Mouse (Mus musculus): ENCODE data around the gene Frmd4a. TPM values are rescaled to one million over a fixed set of nuclear protein-coding genes. Genes with fewer than 3 reads are reported as not detected.
A peak's percentile ranks its signal among the peaks of the same experiment; 100 is the strongest.

Frmd4a gene
- total RNA-seq, 2 experiments from 2014 or later = 55.4 to 60.9 TPM

DNA sequence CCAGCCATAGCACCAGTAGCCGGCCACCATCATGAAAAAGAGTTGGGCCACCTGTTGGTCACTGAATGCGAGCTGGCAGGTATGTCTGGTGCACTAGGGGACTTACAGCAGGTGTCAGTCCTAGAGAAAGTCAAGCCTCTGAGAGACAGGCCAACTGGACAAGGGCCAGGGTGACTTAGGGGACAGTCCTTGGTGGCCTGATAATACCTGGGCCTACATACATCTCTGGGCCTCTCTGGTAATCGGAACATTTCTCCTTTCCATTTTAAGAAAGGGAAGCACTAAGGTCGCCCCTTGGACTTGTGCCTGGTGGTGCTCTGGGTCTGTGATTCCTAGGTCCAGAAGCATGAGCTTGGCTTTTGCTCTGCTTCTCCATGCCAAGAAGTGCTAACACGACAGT, 459.1 kb downstream of the Frmd4a start:
- DNase-seq (ENCODE audit: low spot score in 2 of 2) = no peak

DNA sequence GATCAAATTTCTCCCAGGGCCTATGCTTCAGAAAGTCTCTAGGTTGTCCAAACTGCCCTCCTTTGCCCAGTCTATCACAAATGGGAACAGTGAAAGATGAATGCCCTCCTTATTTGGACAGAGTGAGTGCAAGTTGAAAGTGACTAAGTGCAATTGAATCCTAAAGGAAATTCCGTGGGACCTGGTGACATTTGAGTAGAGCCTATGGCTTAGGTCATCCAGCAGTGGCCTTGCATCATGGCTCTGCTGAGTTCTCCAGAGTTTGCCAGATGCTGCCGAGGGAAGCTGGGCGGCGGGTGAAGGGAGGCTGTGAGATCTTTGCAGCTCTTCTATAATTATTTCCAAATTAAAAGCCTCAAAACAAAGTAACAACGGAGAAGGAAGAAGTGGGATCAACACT, 459.8 kb downstream of the Frmd4a start:
- DNase-seq (ENCODE audit: low spot score in 2 of 2) = no peak

- no peak for DNase-seq (ENCODE audit: low spot score in 2 of 2)
These were observed 462.7 kb downstream of the Frmd4a start for GRCm38 (mm10) chr2:4480180-4480579.

DNA sequence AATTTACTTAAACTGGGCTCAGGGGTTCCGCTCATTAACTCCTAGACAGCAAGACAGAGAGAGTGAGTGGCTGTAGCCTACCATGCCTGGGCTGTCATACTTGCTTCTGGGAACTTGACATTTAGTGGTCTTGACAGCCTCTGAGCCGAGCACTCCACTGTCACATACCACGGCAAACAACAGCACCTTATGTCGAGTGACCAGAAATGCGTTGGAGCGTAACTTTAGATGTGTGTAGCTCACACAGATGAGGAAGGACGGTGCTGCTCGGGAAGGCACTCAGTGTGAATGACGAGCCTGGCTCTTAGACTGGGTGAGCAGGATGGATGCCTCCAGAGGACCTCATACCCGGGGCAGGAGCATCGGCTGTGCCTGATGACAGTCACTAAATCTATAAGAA, 463.6 kb downstream of the Frmd4a start:
- no peak for DNase-seq (ENCODE audit: low spot score in 2 of 2)

- peak; percentile 33 to 82 for DNase-seq (ENCODE audit: low spot score in 2 of 2)
These were observed 468.7 kb downstream of the Frmd4a start for GRCm38 (mm10) chr2:4486185-4486584.

DNA sequence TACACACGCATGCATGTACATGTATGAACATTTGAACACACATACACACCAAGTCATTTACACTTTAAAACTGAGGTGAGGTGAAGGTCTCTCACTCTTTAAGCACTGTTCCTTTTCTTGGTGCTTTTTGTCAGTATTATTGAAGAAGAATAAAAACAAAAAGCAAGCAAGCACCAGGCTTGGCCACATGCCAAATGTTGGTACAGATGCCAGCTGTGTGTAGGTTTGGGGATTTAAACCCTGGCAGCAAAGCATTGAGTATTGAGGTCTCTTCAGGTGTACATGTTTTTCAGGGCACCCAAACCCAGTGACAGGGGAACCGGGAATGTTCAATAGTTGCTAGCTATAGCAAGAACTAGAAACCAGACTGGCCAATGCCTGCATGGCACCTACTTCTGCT, 469.8 kb downstream of the Frmd4a start:
- DNase-seq (ENCODE audit: low spot score in 2 of 2) = no peak

DNA sequence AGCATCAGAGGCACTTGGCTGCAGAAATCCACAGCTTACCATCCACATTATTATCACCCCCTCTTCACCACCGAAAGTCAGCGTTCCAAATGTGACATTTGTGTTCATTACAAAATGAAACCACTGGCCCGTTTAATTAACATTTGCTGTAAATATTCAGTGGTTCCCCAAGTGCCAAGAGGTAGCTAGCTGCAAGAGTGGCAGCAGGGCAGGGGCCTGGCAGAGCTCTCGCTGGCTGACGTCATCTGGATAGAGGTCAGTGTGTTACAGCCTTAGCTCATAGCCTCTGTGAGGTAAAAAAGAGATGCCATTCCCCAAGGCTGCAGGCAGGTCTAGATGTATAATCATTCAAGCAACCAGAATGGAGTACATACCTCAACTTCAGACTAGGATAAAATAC, 473.3 kb downstream of the Frmd4a start:
- no peak for DNase-seq (ENCODE audit: low spot score in 2 of 2)

DNA sequence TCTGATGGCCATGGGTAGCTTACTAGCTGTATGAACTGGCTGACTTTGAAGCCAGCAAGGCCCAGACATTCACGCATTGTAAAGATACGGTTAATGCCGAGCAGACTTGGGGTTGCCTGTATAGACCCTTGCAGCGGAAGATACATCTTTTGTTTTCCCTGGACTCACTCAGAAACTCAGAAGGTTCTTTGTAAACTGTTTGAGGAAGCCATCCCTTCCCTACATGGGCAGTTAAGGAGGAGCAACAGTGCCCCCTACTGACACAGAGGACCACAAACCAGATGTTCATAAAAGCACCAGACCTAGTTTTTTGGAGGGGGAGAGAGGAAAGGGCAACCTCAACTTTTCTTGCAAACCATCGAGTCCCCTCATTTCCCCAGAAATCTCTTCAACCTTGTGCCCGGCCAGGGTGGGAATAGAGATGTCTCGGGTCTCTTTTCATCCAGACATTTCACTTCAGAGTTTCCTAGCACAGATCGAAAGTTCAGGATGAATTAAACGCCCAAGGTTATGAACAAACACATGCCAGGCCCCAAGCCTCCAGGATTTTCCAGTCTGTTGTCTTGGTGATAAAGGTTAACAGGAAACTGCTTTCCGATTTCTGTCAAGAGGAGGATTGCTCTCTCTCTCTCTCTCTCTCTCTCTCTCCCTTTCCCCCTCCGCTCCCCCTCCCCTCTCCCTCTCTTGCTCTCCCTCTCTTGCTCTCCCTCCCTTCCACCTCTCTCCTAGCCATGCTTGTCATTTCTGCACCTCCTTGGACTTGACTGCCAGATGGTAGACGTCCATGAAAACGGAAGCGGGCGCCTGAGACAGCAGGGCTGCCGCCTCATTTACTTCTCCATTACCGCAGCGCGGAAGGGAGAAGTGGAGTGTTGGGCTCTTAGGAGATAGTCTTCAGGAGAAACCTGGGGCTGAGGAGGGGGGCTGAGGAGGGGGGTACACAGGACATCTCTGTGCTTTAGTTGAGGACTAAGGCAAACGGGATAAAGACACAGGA, 475.3 kb downstream of the Frmd4a start:
- DNase-seq (ENCODE audit: low spot score in 2 of 2) = peak; percentile 55 to 87

DNA sequence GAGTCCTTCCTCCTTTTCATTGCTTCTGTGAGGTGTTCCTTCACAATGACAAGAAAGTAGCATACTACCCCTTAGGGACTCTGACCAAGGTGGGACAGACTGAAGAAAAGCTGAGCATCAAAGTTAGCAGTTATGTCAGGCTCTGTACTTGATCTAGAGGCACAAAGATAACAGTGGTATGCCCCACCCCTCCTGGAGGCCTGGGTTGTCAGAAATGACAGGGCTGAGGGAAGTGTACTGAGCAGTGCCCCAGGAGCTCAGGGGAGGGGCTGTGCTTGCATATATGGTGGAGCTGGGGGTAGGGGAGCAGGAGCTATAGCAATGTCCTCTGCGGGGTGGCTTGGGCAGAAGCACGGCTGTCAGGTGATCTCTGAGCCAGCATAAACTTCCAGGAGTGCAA, 477.0 kb downstream of the Frmd4a start:
- DNase-seq (ENCODE audit: low spot score in 2 of 2) = no peak

DNA sequence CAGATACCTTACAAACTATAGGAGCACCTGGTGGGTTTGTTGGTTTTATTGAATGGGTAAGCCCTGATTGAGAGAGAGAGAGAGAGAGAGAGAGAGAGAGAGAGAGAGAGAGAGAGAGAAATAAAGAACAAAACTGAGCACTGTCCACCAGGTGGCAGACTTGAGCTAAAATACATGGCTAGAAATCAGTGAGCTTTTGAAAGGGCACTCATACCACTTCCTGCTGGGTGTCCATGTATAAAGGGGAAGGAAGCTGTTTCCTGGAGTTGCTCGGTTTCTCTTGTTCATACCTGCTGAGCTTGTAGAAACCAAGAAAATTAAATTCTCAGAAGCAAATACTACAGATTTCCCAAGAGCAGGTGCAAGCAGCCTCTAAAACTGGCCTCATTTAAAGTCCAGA, 481.7 kb downstream of the Frmd4a start:
- DNase-seq (ENCODE audit: low spot score in 2 of 2) = peak in 1 of 2 experiments; percentile 71

DNA sequence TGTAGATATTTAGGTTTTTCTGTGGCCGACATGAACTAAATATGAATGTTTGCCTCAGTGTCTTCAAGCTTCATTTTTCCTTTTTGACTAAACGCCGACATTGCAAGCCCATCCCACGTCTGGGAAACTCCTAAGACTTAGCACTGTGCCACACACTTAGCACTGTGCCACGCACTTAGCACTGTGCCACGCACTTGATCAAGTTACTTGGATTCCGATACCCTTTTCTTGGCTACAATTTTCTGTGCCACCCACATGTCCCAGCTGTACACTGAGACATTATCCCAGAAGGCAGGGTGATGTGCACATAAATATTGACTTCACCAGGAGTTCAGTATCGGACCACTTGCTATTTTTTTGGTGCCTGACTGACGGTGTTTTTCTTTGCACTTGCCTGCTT, 482.4 kb downstream of the Frmd4a start:
- peak; percentile 56 to 79 for DNase-seq (ENCODE audit: low spot score in 2 of 2)

DNA sequence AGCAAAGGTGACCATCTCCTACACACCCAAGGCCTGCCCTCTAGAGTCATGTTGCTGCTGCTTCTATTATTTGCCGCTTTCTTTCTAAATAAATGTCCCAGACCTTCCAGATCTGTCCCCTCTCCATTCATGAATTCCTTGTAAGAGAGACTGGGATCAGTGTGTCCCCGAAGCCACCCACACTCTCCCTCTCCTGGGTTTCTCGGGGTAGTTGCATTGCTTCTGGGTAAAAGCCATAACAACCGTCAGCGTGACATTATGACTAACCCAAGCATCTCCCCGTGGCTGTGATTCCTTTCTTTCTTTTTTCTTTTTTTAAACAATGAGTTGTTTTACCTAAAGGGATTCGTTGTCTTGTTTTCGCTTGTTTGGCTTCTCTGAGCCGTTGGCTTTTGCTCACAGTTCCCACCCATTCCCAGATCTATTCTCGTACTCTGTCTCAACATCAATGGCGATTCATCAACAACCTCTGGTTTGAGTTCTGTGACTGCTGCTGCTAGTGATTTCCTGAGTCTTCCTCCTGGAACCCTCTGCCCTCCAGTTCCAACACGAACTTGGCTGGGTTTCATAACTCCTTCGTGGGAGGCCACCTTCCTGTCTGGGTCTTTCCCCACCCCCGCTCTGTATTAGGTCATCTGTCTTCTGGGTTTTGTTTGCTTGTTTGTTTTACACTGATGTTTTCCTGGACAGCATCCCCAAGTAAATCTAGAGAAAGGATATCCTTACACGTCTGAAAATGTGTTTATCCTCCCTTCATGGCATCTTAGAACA, 483.9 kb downstream of the Frmd4a start:
- no peak for DNase-seq (ENCODE audit: low spot score in 2 of 2)

GRCm38 (mm10) chr2:4504413-4504812, 486.9 kb downstream of the Frmd4a start:
- DNase-seq (ENCODE audit: low spot score in 2 of 2) = peak; percentile 33 to 65

GRCm38 (mm10) chr2:4505695-4506094, 488.2 kb downstream of the Frmd4a start:
- no peak for DNase-seq (ENCODE audit: low spot score in 2 of 2)

- DNase-seq (ENCODE audit: low spot score in 2 of 2) = no peak
These were observed 489.1 kb downstream of the Frmd4a start for GRCm38 (mm10) chr2:4506659-4507058.

GRCm38 (mm10) chr2:4507887-4508615, 490.5 kb downstream of the Frmd4a start:
- DNase-seq (ENCODE audit: low spot score in 2 of 2) = no peak

DNA sequence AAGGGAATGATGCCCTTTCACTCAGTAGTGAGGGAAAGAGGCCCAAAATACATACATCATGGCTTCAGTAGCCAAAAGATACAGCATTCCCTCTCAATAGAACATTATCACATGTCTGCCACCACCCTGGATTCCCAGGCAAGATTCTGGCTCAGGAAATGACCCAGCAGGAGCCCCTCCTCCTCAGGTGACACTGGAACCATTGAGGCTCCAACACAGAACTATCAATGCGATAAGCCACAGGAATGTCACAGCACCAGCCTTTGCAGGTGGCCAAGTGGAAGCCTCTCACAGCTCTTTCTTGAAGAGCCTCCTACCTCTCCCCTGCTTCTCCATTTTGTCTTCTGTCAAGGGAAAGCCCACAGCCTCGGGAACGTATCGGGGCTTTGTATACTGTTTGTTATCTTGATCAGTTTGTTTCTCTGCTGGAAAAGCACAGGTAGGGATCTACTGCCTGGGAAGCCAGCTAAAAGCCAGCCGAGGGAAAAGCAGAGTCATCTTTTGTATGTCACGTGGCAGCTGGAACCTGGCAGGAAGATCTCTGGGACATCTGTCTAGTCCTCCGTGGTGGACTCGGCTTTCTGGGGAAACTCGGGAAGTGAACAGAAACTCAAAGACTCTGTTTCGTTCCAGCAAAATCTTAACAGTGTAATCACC, 491.6 kb downstream of the Frmd4a start:
- DNase-seq (ENCODE audit: low spot score in 2 of 2) = no peak

GRCm38 (mm10) chr2:4509739-4510138, 492.2 kb downstream of the Frmd4a start:
- peak in 1 of 2 experiments; percentile 50 for DNase-seq (ENCODE audit: low spot score in 2 of 2)

- no peak for DNase-seq (ENCODE audit: low spot score in 2 of 2)
These were observed 492.9 kb downstream of the Frmd4a start for GRCm38 (mm10) chr2:4510208-4511079.

DNA sequence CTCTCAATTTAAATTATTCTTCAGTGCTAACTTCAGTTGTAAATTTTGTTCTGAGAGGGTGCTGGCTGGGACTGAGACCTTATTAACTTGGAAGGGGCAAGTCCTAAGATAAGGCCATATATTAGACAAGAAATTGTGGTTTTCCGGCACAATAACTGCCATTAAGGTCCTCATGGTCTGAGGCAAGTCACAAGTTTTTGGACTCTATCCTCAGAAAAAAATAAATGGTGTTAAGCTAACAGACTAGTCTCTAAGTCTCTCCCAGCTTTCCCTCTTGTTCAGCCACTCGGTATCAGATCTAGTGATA, 493.5 kb downstream of the Frmd4a start:
- DNase-seq (ENCODE audit: low spot score in 2 of 2) = no peak

Data from layer of hippocampus, adult 18-20 months (tissue).